Mouse (Mus musculus): ENCODE data around the gene 1810024B03Rik.

GRCm38 (mm10) chr2:127165675-127166074, 42.4 kb downstream of the 1810024B03Rik start:
- no peak for TF ChIP-seq POLR2AphosphoS5 (IDR thresholded peaks at IDR 0.05; ENCODE audit: insufficient replicate concordance, low read depth, low read length)
- TF ChIP-seq CTCF (IDR thresholded peaks at IDR 0.05; ENCODE audit: low read depth, low read length): no peak
